Mouse (Mus musculus) megakaryocyte, adult 5-6 weeks (primary cell): Measurements from ENCODE around the gene Ccm2l. TPM values are rescaled to one million over a fixed set of nuclear protein-coding genes. Genes with fewer than 3 reads are reported as not detected.

Source experiments
- ATAC-seq: 2 replicates; pipeline ENCODE4 v1.8.0; 2016; ENCODE audit warnings: mild to moderate bottlenecking, inconsistent platforms; ENCODE audit not compliant: poor library complexity, severe bottlenecking
- total RNA-seq, 2 experiments: library from RNA; stranded (forward) in 1 of 2; stranded (reverse) in 1 of 2; fragments of 153-499, 151-499 nt in 1 of 2; fragments of 221-1000, 200-1000 nt in 1 of 2; gene quantifications; 2 replicates each; pipeline versions ENCODE4 v1.2.3 to v1.2.4; 2015 to 2017

Gene Ccm2l
- total RNA-seq, 2 experiments from 2014 or later, result 0.22 TPM; not detected in 1

GRCm38 (mm10) chr2:153051537-153051936 is 14.2 kb upstream of the Ccm2l start:
- peak; percentile 69 for ATAC-seq

GRCm38 (mm10) chr2:153052700-153053351 is 12.9 kb upstream of the Ccm2l start:
- peak; percentile 25 for ATAC-seq

GRCm38 (mm10) chr2:153053896-153054295 is 11.9 kb upstream of the Ccm2l start:
- ATAC-seq, result no peak

GRCm38 (mm10) chr2:153055270-153055920 is 10.4 kb upstream of the Ccm2l start:
- ATAC-seq, result no peak

GRCm38 (mm10) chr2:153058365-153058764 is 7.4 kb upstream of the Ccm2l start:
- peak; percentile 81 for ATAC-seq

- no peak for ATAC-seq
Measured at GRCm38 (mm10) chr2:153060216-153060615, 5.5 kb upstream of the Ccm2l start.

- no peak for ATAC-seq
Measured at GRCm38 (mm10) chr2:153063394-153063793, 2.4 kb upstream of the Ccm2l start.

- no peak; the same call in 1 of the 2 replicates for ATAC-seq
Measured at GRCm38 (mm10) chr2:153064190-153064970, 1.4 kb upstream of the Ccm2l start.

GRCm38 (mm10) chr2:153066991-153067390 is 1.2 kb downstream of the Ccm2l start:
- no peak for ATAC-seq

- ATAC-seq, result no peak
Measured at GRCm38 (mm10) chr2:153070762-153071490, 5.2 kb downstream of the Ccm2l start.

- ATAC-seq, result no peak
Measured at GRCm38 (mm10) chr2:153071491-153072184, 5.9 kb downstream of the Ccm2l start.

- no peak for ATAC-seq
Measured at GRCm38 (mm10) chr2:153074651-153075050, 8.9 kb downstream of the Ccm2l start.

- peak; percentile 61 for ATAC-seq
Measured at GRCm38 (mm10) chr2:153075961-153076360, 10.2 kb downstream of the Ccm2l start.

GRCm38 (mm10) chr2:153080841-153081523 is 15.2 kb downstream of the Ccm2l start:
- peak; percentile 58 for ATAC-seq

- ATAC-seq, result no peak
Measured at GRCm38 (mm10) chr2:153081866-153082265, 16.1 kb downstream of the Ccm2l start.

- no peak for ATAC-seq
Measured at GRCm38 (mm10) chr2:153083275-153083674, 17.5 kb downstream of the Ccm2l start.

GRCm38 (mm10) chr2:153083824-153084223 is 18.1 kb downstream of the Ccm2l start:
- peak; percentile 60 for ATAC-seq

GRCm38 (mm10) chr2:153084261-153084976 is 18.7 kb downstream of the Ccm2l start:
- ATAC-seq, result peak; percentile 93

GRCm38 (mm10) chr2:153085556-153085955 is 19.8 kb downstream of the Ccm2l start:
- ATAC-seq, result no peak
